Mouse (Mus musculus): ENCODE data around the gene Gm10778.

DNA sequence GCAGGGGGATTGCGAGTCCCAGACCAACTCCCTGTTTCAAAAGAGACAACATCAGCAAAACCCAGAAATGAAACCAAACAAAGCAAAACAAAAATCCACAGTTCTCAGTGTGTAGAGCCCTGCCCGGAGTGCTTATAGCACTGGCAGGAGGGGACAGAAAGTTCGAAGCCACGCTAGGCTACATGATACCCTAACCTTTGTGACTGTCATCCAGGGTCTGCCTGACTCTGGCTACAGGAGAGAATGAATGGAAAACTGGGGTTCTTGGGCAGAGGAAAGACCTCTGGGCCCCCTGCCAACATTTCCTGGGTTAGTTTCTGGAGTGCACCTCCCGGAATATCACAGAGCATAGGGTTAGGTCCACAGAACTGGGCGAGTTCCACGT lies 21.0 kb upstream of the Gm10778 start:
- no peak for TF ChIP-seq CTCF (IDR thresholded peaks at IDR 0.05; ENCODE audit: extremely low read depth, insufficient read length, insufficient replicate concordance, low read depth, low read length)
- no peak for TF ChIP-seq POLR2A (IDR thresholded peaks at IDR 0.05; ENCODE audit: low read depth, low read length)
